Mouse (Mus musculus) heart, embryonic 11.5 days (tissue): ENCODE measurements around the gene Dhrs3. TPM values are rescaled to one million over a fixed set of nuclear protein-coding genes. Genes with fewer than 3 reads are reported as not detected.

Experiments
- ATAC-seq: fragments of 200-750 bp; cut with Nextera tagmentation; replicated peaks from 2 replicates; pipeline ENCODE4 v1.8.0; 2017; ENCODE audit warnings: moderate library complexity; ENCODE audit not compliant: insufficient number of reproducible peaks, low FRiP score, low TSS enrichment
- H3K27ac ChIP-seq: fragments of 300-500 bp; sonication (generic); 2 replicates; pipeline ENCODE4 v1.5.1; 2014; ENCODE audit warnings: mild to moderate bottlenecking, low read depth, low read length
- H3K27me3 ChIP-seq: fragments of 300-500 bp; sonication (generic); 2 replicates; pipeline ENCODE4 v1.6.1; 2014; ENCODE audit warnings: mild to moderate bottlenecking, low read length, mixed read lengths; ENCODE audit not compliant: control insufficient read depth, insufficient read depth
- H3K36me3 ChIP-seq: fragments of 300-500 bp; sonication (generic); 2 replicates; pipeline ENCODE4 v1.6.1; 2014; ENCODE audit warnings: mild to moderate bottlenecking, low read length, moderate library complexity, mixed read lengths; ENCODE audit not compliant: control insufficient read depth, insufficient read depth
- H3K4me1 ChIP-seq: fragments of 300-500 bp; sonication (generic); 2 replicates; pipeline ENCODE4 v1.6.1; 2014; ENCODE audit warnings: low read length; ENCODE audit not compliant: control insufficient read depth, insufficient read depth
- H3K4me2 ChIP-seq: fragments of 300-500 bp; sonication (generic); 2 replicates; pipeline ENCODE4 v1.6.1; 2014; ENCODE audit warnings: mild to moderate bottlenecking, moderate library complexity
- H3K4me3 ChIP-seq: fragments of 300-500 bp; sonication (generic); 2 replicates; pipeline ENCODE4 v1.5.1; 2014; ENCODE audit warnings: low read depth, low read length
- H3K9ac ChIP-seq: fragments of 300-500 bp; sonication (generic); 2 replicates; pipeline ENCODE4 v1.6.1; 2014; ENCODE audit warnings: mild to moderate bottlenecking, low read depth, low read length, moderate library complexity
- H3K9me3 ChIP-seq: fragments of 300-500 bp; sonication (generic); replicated peaks from 2 replicates; pipeline ENCODE4 v1.6.1; 2016; ENCODE audit warnings: low read length; ENCODE audit not compliant: control insufficient read depth
- whole genome bisulfite sequencing: fragments of 180-500 bp; shearing (Covaris S2); extraction: QIAGEN DNeasy Blood & Tissue Kit; methylation state at CpG from one replicate; pipeline ENCODE4 v1.1.7; 2014; ENCODE audit not compliant: insufficient replicate concordance; 5-methylcytosine and 5-hydroxymethylcytosine counted together
- polyA plus RNA-seq: library from polyadenylated mRNA; unstranded; fragments of >200 nt; fragmentation: Nextera tagmentation; extraction: Ambion mirVana; gene quantifications from 2 replicates; pipeline ENCODE4 v1.2.1, GENCODE M21; 2014

Dhrs3 gene
- polyA plus RNA-seq, 1 experiment from 2014 or later = 17.4 TPM

DNA sequence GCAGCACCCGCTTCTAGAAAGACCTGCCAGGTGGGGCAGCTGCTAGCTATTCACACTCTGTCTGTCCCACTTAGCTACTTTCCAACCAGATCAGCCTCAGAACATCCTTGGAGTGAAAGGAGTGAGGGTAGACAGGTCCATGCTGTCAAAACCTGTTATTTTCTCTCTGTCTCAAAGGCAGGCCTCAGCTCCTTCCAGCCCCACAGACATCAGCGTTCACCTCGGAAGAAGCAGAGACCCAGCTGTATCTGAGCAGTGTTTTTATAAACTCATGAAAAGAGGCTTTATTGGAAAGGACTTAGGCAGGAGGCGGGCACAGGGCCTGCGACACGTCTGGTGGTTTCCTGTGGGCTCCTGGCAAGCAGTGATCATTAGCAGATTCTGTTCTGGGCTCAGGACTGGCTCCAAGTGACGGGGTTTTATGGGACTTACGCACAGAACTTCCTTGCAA lies 9.7 kb upstream of the Dhrs3 start:
- Histone ChIP-seq H3K4me3 (no peak overlapping the region), H3K9ac (no peak overlapping the region), H3K9me3 (no peaks in the 10 kb centered on the region; the same call in 1 of the 2 replicates), H3K27ac (no peak overlapping the region), H3K4me1 (no peaks in the 10 kb centered on the region), H3K36me3 (no peaks in the 10 kb centered on the region), H3K27me3 (no peaks in the 10 kb centered on the region), H3K4me2 (no peak overlapping the region)
- WGBS = 62% methylated on average over 8 of the region's 8 CpGs
- no peak for ATAC-seq

DNA sequence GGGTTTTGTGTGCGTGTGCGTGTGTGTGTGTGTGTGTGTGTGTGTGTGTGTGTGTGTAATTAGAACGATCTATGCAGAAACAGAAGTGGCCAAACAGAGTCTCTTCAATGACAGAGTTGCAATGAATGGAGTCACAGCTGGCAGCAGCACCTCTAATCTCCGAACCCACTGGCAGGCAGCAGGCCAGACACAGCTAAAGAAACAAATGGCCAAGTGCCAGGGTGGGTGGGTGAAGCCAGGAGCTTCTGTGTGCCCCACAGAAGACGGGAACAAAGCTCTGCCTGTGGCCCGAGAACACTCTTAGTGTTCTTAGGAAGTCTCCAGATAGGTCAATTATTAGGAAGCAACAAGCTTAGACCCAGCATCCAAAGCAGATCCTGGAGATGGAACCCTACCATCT lies 6.2 kb upstream of the Dhrs3 start:
- Histone ChIP-seq H3K4me3 (no peak overlapping the region), H3K27ac (no peak overlapping the region), H3K4me1 (no peaks in the 10 kb centered on the region), H3K9ac (no peak overlapping the region), H3K4me2 (no peak overlapping the region), H3K27me3 (peaks cover 3% of the 10 kb centered on the region; the same call in 1 of the 2 replicates), H3K36me3 (no peaks in the 10 kb centered on the region), H3K9me3 (no peaks in the 10 kb centered on the region; the same call in 1 of the 2 replicates)
- no peak for ATAC-seq
- 59% methylated on average over 6 of the region's 6 CpGs for WGBS

DNA sequence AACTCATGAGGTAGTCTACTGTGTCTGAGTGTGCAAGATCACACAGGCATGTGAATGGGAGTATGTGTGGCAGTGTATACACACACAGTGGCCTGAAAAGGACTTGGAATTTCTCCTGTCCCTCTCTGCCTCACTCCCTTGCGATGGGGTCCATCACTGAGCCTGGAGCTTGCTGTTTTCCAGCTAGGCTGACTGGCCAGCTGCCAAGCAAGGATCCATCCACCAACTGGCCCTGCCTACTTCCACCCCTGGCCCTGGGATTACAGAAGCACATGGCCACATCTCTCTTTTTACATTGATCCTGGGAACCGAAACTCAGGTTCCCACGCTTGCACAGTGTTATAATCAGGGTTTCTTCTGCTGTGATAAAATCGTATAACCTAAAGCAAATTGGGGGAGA lies 3.9 kb upstream of the Dhrs3 start:
- Histone ChIP-seq H3K27me3 (peaks cover 5% of the 10 kb centered on the region; the same call in 1 of the 2 replicates), H3K36me3 (no peaks in the 10 kb centered on the region), H3K9ac (no peak overlapping the region), H3K4me2 (no peak overlapping the region), H3K9me3 (no peaks in the 10 kb centered on the region), H3K27ac (no peak overlapping the region), H3K4me1 (0 out of 2 replicates have a peak, but pooled peaks cover 2% of the 10 kb centered on the region), H3K4me3 (no peak overlapping the region)
- WGBS = 78% methylated on average over 4 of the region's 4 CpGs
- ATAC-seq = no peak

DNA sequence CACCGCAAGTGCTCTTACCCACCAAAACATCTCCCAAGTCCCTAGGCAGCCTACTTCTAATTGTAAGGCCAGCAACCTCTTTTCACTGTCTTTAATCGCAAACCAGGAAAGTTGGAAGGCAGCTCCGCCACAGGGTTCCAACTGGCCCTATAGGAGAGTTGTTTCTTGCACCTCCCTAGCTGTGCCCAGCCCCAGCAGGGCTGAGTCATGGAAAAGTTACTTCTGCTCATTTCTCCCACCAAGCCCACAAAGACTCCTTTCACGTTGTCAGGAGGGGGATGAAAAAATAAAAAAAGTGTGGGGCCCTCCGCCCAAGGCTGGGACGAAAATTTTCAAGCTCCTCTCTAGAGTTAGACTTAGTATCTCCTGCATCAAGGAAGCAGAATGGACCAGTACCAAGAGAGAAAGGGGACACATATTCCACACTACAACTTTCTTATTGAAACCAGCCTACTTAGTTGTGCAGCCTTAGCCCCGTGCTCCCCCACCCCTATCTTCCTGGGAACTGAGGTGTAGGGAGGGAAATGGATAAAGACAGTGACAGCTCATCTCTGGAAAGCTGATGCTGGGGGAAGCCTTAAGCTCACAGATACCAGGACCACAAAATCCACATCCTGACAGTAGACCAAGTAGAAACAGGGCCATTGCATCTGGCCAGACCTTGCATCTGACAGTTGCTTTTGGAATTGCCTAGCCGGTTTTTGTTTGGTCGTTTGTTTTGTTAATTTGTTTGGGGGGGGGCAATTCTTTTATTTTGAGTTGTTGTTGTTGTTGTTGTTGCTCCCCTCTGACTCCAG lies 2.9 kb upstream of the Dhrs3 start:
- Histone ChIP-seq H3K27me3 (peaks cover 7% of the 10 kb centered on the region; the same call in 1 of the 2 replicates), H3K4me2 (no peak overlapping the region), H3K4me3 (no peak overlapping the region), H3K4me1 (peaks cover 9% of the 10 kb centered on the region), H3K36me3 (no peaks in the 10 kb centered on the region), H3K9ac (no peak overlapping the region), H3K27ac (no peak overlapping the region), H3K9me3 (no peaks in the 10 kb centered on the region)
- no peak for ATAC-seq
- WGBS = 71% methylated on average over 9 of the region's 9 CpGs

DNA sequence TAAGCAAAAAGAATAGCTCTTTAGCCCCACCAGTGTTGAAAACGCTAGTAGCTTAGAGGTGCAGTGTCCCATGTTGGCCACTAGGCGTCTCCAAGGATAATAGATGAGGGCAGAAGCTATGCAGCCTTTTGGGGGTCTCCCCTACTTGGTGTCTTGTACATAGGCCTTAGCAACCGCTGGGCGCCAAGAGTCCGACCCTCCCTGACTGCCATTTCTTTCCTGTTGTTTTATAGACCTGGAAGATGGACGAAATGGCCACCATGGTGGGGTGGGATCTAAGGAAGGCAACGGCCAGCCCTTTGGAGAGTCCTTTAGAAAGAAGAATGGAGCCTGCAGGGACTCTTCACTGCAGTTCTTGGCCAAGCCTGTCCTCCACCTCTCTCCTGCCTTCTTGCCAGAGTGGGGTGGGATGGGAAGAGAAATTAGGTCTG lies 1.9 kb upstream of the Dhrs3 start:
- Histone ChIP-seq H3K27me3 (peaks cover 12% of the 10 kb centered on the region; the same call in 1 of the 2 replicates), H3K4me2 (no peak overlapping the region), H3K9me3 (no peaks in the 10 kb centered on the region), H3K36me3 (no peaks in the 10 kb centered on the region), H3K9ac (no peak overlapping the region), H3K4me1 (peaks cover 15% of the 10 kb centered on the region), H3K27ac (no peak overlapping the region), H3K4me3 (no peak overlapping the region)
- 9% methylated on average over 7 of the region's 7 CpGs for WGBS
- ATAC-seq = no peak

DNA sequence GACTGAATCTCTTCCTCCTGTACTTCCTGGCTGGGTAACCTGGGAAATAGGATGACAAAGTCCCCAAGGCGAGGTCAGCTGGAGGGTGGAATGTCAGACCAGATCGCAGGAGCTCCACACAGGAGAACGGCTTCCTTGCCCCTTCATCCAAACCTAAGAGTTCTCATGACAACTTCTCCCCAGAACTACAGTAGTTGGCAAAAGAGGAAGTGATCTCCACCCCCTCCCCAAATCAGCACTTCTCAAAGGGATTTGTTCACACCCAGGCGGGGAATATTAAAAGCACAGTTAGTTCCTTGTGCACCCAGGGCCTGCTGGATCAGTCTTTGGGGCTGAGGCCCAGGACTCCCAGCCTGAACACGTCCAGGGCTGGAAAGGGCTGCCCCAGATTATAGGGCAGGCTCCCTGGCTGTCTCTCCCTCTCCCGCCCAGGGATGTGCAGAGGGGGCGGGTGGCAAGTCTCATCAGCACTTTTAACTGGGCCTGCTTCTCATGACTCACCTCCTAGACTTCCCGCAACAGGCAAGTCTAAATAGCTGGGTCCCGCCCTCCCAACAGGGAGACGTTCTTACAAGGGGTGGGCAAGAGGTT lies 1.4 kb upstream of the Dhrs3 start:
- Histone ChIP-seq H3K9me3 (no peaks in the 10 kb centered on the region), H3K27me3 (peaks cover 12% of the 10 kb centered on the region; the same call in 1 of the 2 replicates), H3K36me3 (no peaks in the 10 kb centered on the region), H3K4me3 (no peak overlapping the region; the same call in 1 of the 2 replicates), H3K4me1 (peaks cover 17% of the 10 kb centered on the region), H3K27ac (no peak overlapping the region), H3K4me2 (peak overlapping the region; percentile 73; the same call in 1 of the 2 replicates), H3K9ac (no peak overlapping the region)
- 35% methylated on average over 10 of the region's 10 CpGs for WGBS
- no peak for ATAC-seq

DNA sequence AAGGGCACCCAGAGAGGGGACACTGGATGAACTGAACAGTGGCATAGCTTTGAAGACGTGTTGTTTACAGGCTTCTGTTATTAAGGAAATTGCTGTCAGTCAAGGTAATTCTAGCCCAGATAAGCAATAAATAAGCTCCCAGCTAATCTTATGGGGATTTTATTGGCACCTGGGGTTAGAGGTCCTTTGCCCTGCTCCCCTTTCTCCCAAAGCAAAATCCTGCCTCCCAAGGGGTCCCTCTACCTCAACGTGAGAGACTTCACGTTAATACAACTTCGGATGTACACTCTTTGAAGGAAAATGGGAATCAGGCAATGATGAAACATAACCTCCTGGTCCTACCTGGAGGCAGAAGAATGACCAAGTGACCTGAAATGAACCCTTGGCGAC lies 889 bp upstream of the Dhrs3 start:
- H3K36me3 ChIP-seq = no peaks in the 10 kb centered on the region
- H3K4me1 ChIP-seq = peaks cover 18% of the 10 kb centered on the region
- 17% methylated on average over 5 of the region's 5 CpGs for WGBS
- no peaks in the 10 kb centered on the region for H3K9me3 ChIP-seq
- H3K9ac ChIP-seq = peak overlapping the region; percentile 46; the same call in 1 of the 2 replicates
- peak overlapping the region; percentile 42 for H3K4me3 ChIP-seq
- H3K27me3 ChIP-seq = peaks cover 12% of the 10 kb centered on the region; the same call in 1 of the 2 replicates
- no peak overlapping the region for H3K27ac ChIP-seq
- H3K4me2 ChIP-seq = peak overlapping the region; percentile 73
- ATAC-seq = no peak

DNA sequence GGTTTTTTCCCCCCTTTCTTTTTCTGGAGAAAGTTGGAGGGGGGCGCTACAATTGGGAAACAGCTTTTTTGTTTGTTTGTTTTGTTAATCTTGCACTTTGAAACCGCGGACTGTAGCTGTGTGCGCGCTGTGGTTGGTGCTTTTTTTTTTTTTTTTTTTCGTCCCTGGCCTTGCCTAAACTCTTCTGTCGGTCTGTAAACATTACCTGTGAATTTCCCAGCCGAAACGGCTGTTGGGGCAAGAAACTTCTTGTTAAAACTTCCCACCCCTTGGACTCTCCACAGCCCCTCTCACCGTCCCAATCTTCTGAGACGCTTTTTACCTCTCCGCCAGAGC lies 278 bp downstream of the Dhrs3 start:
- H3K27me3 ChIP-seq = peaks cover 17% of the 10 kb centered on the region; the same call in 1 of the 2 replicates
- under 1% methylated on average over 12 of the region's 12 CpGs for WGBS
- no peak for ATAC-seq

More for the DNA sequence above, 278 bp downstream of the Dhrs3 start:
- Histone ChIP-seq H3K9me3 (no peaks in the 10 kb centered on the region), H3K27ac (no peak overlapping the region), H3K4me2 (peak overlapping the region; percentile 73), H3K36me3 (no peaks in the 10 kb centered on the region), H3K9ac (peak overlapping the region; percentile 46), H3K4me3 (peak overlapping the region; percentile 42), H3K4me1 (peaks cover 18% of the 10 kb centered on the region)
